Mouse (Mus musculus) CH12.LX (cell line): ENCODE measurements around the gene Mettl16. TPM values are rescaled to one million over a fixed set of nuclear protein-coding genes. Genes with fewer than 3 reads are reported as not detected.

Experiments used
- DNase-seq: peaks from one replicate; pipeline ENCODE4 v3.0.0-alpha.2; 2013; ENCODE audit errors: extremely low read depth
- H3K27ac ChIP-seq: 2 replicates; pipeline ENCODE4 v1.5.1; 2012; ENCODE audit warnings: low read depth, mild to moderate bottlenecking, control low read depth, moderate library complexity; ENCODE audit not compliant: insufficient read depth
- H3K27me3 ChIP-seq: replicated peaks from 2 replicates; pipeline ENCODE3; 2012; ENCODE audit warnings: inconsistent platforms
- H3K36me3 ChIP-seq, 2 experiments: replicated peaks in 1 of 2; 2 replicates each; pipeline versions ENCODE3 to v1.6.1; 2012; ENCODE audit warnings: inconsistent platforms in 1 of 2, low read length in 1 of 2, mild to moderate bottlenecking in 1 of 2, mixed read lengths in 1 of 2, moderate library complexity in 1 of 2; ENCODE audit not compliant: control insufficient read depth in 1 of 2, insufficient read depth in 1 of 2
- H3K4me1 ChIP-seq, 2 experiments: 2 replicates each; pipeline ENCODE4 v1.6.1; 2012; ENCODE audit warnings: inconsistent platforms in 1 of 2, moderate library complexity in 1 of 2; ENCODE audit not compliant: insufficient read depth in 2 of 2, control insufficient read depth in 1 of 2
- H3K4me2 ChIP-seq: 2 replicates; pipeline ENCODE4 v1.6.1; 2012; ENCODE audit warnings: low read depth, mild to moderate bottlenecking, control low read depth; ENCODE audit not compliant: poor library complexity, insufficient read depth, severe bottlenecking
- H3K4me3 ChIP-seq, 3 experiments: fragments of 150-350 bp in 1 of 3; sonication (generic) in 1 of 3; replicated peaks in 1 of 3; 2 replicates each; pipeline versions ENCODE3 to v1.5.1; 2011 to 2012; ENCODE audit warnings: low read depth in 2 of 3, low read length in 2 of 3, mild to moderate bottlenecking in 2 of 3, moderate library complexity in 2 of 3, control low read depth in 1 of 3, improper control_type of control experiment in 1 of 3, inconsistent platforms in 1 of 3, mixed read lengths in 1 of 3; ENCODE audit not compliant: poor library complexity in 1 of 3
- H3K79me2 ChIP-seq: replicated peaks from 2 replicates; pipeline ENCODE4 v1.6.1; 2012; ENCODE audit warnings: mild to moderate bottlenecking, moderate library complexity; ENCODE audit not compliant: control insufficient read depth, poor library complexity, insufficient read depth, severe bottlenecking; ENCODE audit errors: extremely low read depth
- H3K9ac ChIP-seq: 2 replicates; pipeline ENCODE4 v1.6.1; 2012; ENCODE audit warnings: low read depth, mild to moderate bottlenecking, control low read depth, moderate library complexity; ENCODE audit not compliant: insufficient read depth
- H3K9me3 ChIP-seq: replicated peaks from 2 replicates; pipeline ENCODE3; 2012; ENCODE audit warnings: low read length, inconsistent platforms, mixed read lengths
- BHLHE40 ChIP-seq: IDR thresholded peaks from 2 replicates; pipeline ENCODE4 v1.6.1; 2011; ENCODE audit warnings: mild to moderate bottlenecking, low read depth, low read length, improper control_type of control experiment
- CHD1 ChIP-seq: IDR thresholded peaks from 2 replicates; pipeline ENCODE4 v1.6.1; 2012; ENCODE audit warnings: low read depth, low read length, improper control_type of control experiment, inconsistent platforms
- CHD2 ChIP-seq: IDR thresholded peaks from 2 replicates; pipeline ENCODE4 v1.6.1; 2011; ENCODE audit warnings: low read length, improper control_type of control experiment
- E2F4 ChIP-seq: IDR thresholded peaks from 2 replicates; pipeline ENCODE4 v1.6.1; 2011; ENCODE audit warnings: low read depth, low read length, improper control_type of control experiment; ENCODE audit not compliant: insufficient replicate concordance
- ELF1 ChIP-seq: IDR thresholded peaks from 2 replicates; pipeline ENCODE4 v1.6.1; 2014; ENCODE audit warnings: low read depth, mild to moderate bottlenecking, inconsistent platforms, low read length, improper control_type of control experiment
- EP300 ChIP-seq: IDR thresholded peaks from 2 replicates; pipeline ENCODE4 v1.6.1; 2011; ENCODE audit warnings: low read length, improper control_type of control experiment
- ETS1 ChIP-seq: conservative IDR thresholded peaks from 2 replicates; pipeline ENCODE4 v1.6.1; 2012; ENCODE audit warnings: low read depth, mild to moderate bottlenecking, inconsistent platforms, low read length, improper control_type of control experiment, moderate library complexity
- HCFC1 ChIP-seq: IDR thresholded peaks from 2 replicates; pipeline ENCODE4 v1.6.1; 2012; ENCODE audit warnings: low read depth, mild to moderate bottlenecking, inconsistent platforms, low read length, improper control_type of control experiment
- JUN ChIP-seq: IDR thresholded peaks from 2 replicates; pipeline ENCODE4 v1.6.1; 2011; ENCODE audit warnings: low read depth, mild to moderate bottlenecking, low read length, improper control_type of control experiment, moderate library complexity; ENCODE audit not compliant: insufficient read depth
- MAFK ChIP-seq: IDR thresholded peaks from 2 replicates; pipeline ENCODE4 v1.6.1; 2011; ENCODE audit warnings: low read length, improper control_type of control experiment; ENCODE audit not compliant: insufficient replicate concordance
- MEF2A ChIP-seq: IDR thresholded peaks from 2 replicates; pipeline ENCODE4 v1.6.1; 2014; ENCODE audit warnings: low read depth, mild to moderate bottlenecking, inconsistent platforms, low read length, improper control_type of control experiment, borderline replicate concordance
- MXI1 ChIP-seq: IDR thresholded peaks from 2 replicates; pipeline ENCODE4 v1.6.1; 2011; ENCODE audit warnings: mild to moderate bottlenecking, low read depth, low read length, improper control_type of control experiment
- NRF1 ChIP-seq: IDR thresholded peaks from 2 replicates; pipeline ENCODE4 v1.6.1; 2014; ENCODE audit warnings: low read depth, mild to moderate bottlenecking, inconsistent platforms, low read length, improper control_type of control experiment, moderate library complexity
- PAX5 ChIP-seq: IDR thresholded peaks from 2 replicates; pipeline ENCODE4 v1.6.1; 2012; ENCODE audit warnings: low read length, inconsistent platforms, mixed read lengths
- POLR2A ChIP-seq: IDR thresholded peaks from 2 replicates; pipeline ENCODE4 v1.6.1; 2011; ENCODE audit warnings: low read depth, mild to moderate bottlenecking, improper control_type of control experiment, low read length
- RCOR1 ChIP-seq: conservative IDR thresholded peaks from 2 replicates; pipeline ENCODE4 v1.6.1; 2012; ENCODE audit warnings: low read depth, mild to moderate bottlenecking, inconsistent platforms, low read length, improper control_type of control experiment
- TCF12 ChIP-seq: IDR thresholded peaks from 2 replicates; pipeline ENCODE4 v1.6.1; 2014; ENCODE audit warnings: low read depth, mild to moderate bottlenecking, inconsistent platforms, low read length, improper control_type of control experiment
- UBTF ChIP-seq: IDR thresholded peaks from 2 replicates; pipeline ENCODE4 v1.6.1; 2012; ENCODE audit warnings: low read depth, mild to moderate bottlenecking, inconsistent platforms, low read length, improper control_type of control experiment, moderate library complexity
- USF1 ChIP-seq: IDR thresholded peaks from 2 replicates; pipeline ENCODE4 v1.6.1; 2014; ENCODE audit warnings: low read depth, mild to moderate bottlenecking, inconsistent platforms, low read length, improper control_type of control experiment
- ZKSCAN1 ChIP-seq: IDR thresholded peaks from 2 replicates; pipeline ENCODE4 v1.6.1; 2012; ENCODE audit warnings: low read depth, inconsistent platforms, low read length, improper control_type of control experiment, borderline replicate concordance
- dilution Hi-C: fragments of 300-500 bp; cut with MboI; formaldehyde crosslinking; loops from 2 replicates; pipeline ENCODE4 v1.14.3; 2020; ENCODE audit warnings: low sequenced_read_pairs; ENCODE audit not compliant: extremely low pct_unique_long_range_greater_than_20kb, extremely low pct_ligation_motif_present
- in situ Hi-C: fragments of 300-500 bp; cut with MboI; formaldehyde crosslinking; loops from 3 replicates; pipeline ENCODE4 v1.14.3; 2019; ENCODE audit warnings: low sequenced_read_pairs, low pct_ligation_motif_present, low pct_unique_long_range_greater_than_20kb, mixed read lengths
- polyA plus RNA-seq: library from polyadenylated mRNA; unstranded; fragments of >175 nt; gene quantifications from 2 replicates; pipeline ENCODE4 v1.2.1, GENCODE M21; 2012; ENCODE audit warnings: low read depth; ENCODE audit not compliant: insufficient read length
- total RNA-seq, 2 experiments: library from RNA; depleted of rRNA; stranded (reverse); fragments of 300-350 nt in 1 of 2; fragments of >200 nt in 1 of 2; gene quantifications; 2 replicates each; pipeline ENCODE4 v1.2.3; 2012 to 2014

The Mettl16 gene
- total and polyA plus RNA-seq, 3 experiments, result 79.3 to 119 (median 80.0) TPM

DNA sequence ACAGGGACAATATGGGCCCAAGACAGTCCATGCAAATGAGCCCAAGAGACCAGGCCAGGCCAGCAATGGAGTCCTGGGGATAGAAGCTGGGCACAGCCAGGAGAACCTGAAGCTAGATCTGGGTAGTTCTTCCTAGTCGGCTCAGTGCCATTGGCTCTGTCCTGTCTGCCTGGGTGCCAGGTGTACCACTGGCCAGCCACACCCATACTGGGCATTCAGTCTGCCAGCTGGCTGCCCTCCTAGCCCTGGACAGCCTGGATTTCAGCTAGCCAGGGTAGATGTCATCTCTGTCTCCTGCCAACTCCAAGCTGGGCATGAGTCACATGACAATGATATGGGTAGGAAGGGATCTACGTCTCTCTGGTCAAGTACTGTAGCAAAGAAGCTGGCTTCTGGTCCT is 96.6 kb downstream of the Mettl16 start:
- H3K27me3 ChIP-seq, result no peaks in the 10 kb centered on the region
- H3K4me3 ChIP-seq, result no peak overlapping the region
- no peak overlapping the region for H3K4me2 ChIP-seq
- dilution Hi-C loops, result no loop called here
- no peak for DNase-seq
- H3K9ac ChIP-seq, result no peak overlapping the region
- in situ Hi-C loops, result no loop called here
- H3K36me3 ChIP-seq, result peaks cover 0 to 20% of the 10 kb centered on the region in 2 experiments
- no peak for TF ChIP-seq NRF1
- TF ChIP-seq MEF2A, result no peak
- TF ChIP-seq E2F4, result no peak
- no peak for TF ChIP-seq TCF12
- no peak for TF ChIP-seq MXI1
- TF ChIP-seq UBTF, result no peak
- no peak for TF ChIP-seq HCFC1
- no peak for TF ChIP-seq CHD1
- H3K4me1 ChIP-seq, result peaks cover 0 to 5% of the 10 kb centered on the region in 2 experiments; a peak in 1 of 4 replicates
- H3K9me3 ChIP-seq, result no peaks in the 10 kb centered on the region
- no peak overlapping the region for H3K27ac ChIP-seq
- H3K79me2 ChIP-seq, result no peaks in the 10 kb centered on the region

DNA sequence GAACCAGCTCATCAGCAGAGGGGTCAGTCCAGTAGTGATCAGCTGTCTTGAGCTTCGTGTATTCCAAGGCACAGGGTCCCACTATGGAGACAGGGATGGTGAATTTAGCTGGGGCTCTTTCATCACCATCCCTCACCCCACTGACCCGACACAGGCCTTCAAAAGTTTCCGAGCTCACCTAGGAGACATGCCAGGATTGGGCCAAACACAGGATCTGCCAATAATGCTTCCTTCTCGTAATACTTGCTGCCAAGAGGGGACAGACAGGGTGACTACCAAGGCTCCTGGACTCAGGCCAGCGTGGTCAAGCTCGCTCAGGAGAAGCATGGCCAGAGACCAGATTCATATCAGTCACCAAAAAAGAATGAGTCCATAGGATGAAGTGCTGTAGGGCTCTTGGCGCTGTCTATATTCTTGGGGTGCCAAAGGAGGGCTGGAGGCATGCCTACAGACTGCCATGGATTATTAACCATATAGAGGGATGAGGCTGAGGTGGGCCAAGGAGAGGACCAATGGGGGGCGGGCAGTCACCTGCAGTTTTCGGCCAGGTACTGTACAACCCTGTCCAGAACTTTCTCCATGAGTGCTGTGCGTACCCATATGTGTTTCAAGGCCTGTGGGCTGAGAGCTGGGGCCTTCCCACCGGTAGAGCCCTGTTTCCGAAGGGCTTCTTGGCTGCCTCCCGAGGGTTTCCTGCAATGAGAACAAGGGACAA is 97.6 kb downstream of the Mettl16 start:
- dilution Hi-C loops, result no loop called here
- TF ChIP-seq MXI1 (no peak), CHD2 (no peak), POLR2A (no peak), JUN (no peak), CHD1 (no peak), HCFC1 (no peak), RCOR1 (no peak), BHLHE40 (no peak), USF1 (no peak), NRF1 (no peak), ZKSCAN1 (no peak), UBTF (no peak), EP300 (no peak), MAFK (no peak), PAX5 (no peak), ELF1 (no peak), ETS1 (no peak)

More for the DNA sequence above, 97.6 kb downstream of the Mettl16 start:
- H3K9ac ChIP-seq, result no peak overlapping the region
- no peak overlapping the region for H3K4me3 ChIP-seq
- peaks cover 0 to 5% of the 10 kb centered on the region in 2 experiments; a peak in 1 of 4 replicates for H3K4me1 ChIP-seq
- in situ Hi-C loops, result no loop called here
- H3K27me3 ChIP-seq, result no peaks in the 10 kb centered on the region
- no peaks in the 10 kb centered on the region for H3K9me3 ChIP-seq
- peaks cover 0 to 19% of the 10 kb centered on the region in 2 experiments for H3K36me3 ChIP-seq
- no peak overlapping the region for H3K4me2 ChIP-seq
- no peak overlapping the region for H3K27ac ChIP-seq
- DNase-seq, result no peak
- H3K79me2 ChIP-seq, result no peaks in the 10 kb centered on the region
